Mouse (Mus musculus) embryonic fibroblast, embryonic 13.5 days (primary cell): ENCODE results near the gene Pcbp3. TPM values are rescaled to one million over a fixed set of nuclear protein-coding genes. Genes with fewer than 3 reads are reported as not detected.

Experiments
- H3K27ac ChIP-seq: 2 replicates; pipeline ENCODE4 v1.5.1; 2012; ENCODE audit warnings: low read length, control low read depth, inconsistent platforms; ENCODE audit not compliant: insufficient read depth
- H3K4me1 ChIP-seq: 2 replicates; pipeline ENCODE4 v1.6.1; 2011; ENCODE audit warnings: low read length; ENCODE audit not compliant: control insufficient read depth, insufficient read depth
- H3K4me3 ChIP-seq: 2 replicates; pipeline ENCODE4 v1.5.1; 2011; ENCODE audit warnings: mild to moderate bottlenecking, control low read depth, low read length; ENCODE audit not compliant: insufficient read depth
- CTCF ChIP-seq: IDR thresholded peaks from 2 replicates; pipeline ENCODE4 v1.5.1; 2011; ENCODE audit warnings: mild to moderate bottlenecking, control low read depth, low read length, moderate library complexity, borderline replicate concordance; ENCODE audit not compliant: insufficient read depth
- POLR2A ChIP-seq: IDR thresholded peaks from 2 replicates; pipeline ENCODE4 v1.6.1; 2011; ENCODE audit warnings: low read depth, mild to moderate bottlenecking, control low read depth, low read length, moderate library complexity
- polyA plus RNA-seq: library from polyadenylated mRNA; stranded (reverse); fragments of >200 nt; gene quantifications from 2 replicates; pipeline ENCODE4 v1.2.4, GENCODE M21; 2011; ENCODE audit warnings: low read depth; ENCODE audit not compliant: missing spikeins, insufficient read length

Pcbp3 gene
- polyA plus RNA-seq, 1 experiment, result 12.0 TPM

- no peak overlapping the region for H3K27ac ChIP-seq
- H3K4me3 ChIP-seq, result no peak overlapping the region
- no peaks in the 10 kb centered on the region for H3K4me1 ChIP-seq
- TF ChIP-seq POLR2A, result no peak
- TF ChIP-seq CTCF, result no peak
Measured at GRCm38 (mm10) chr10:76809916-76810660, 151.6 kb downstream of the Pcbp3 start.

- H3K4me1 ChIP-seq, result no peaks in the 10 kb centered on the region
- H3K27ac ChIP-seq, result no peak overlapping the region
- TF ChIP-seq POLR2A (no peak), CTCF (no peak)
- no peak overlapping the region for H3K4me3 ChIP-seq
Measured at GRCm38 (mm10) chr10:76809439-76809838, 152.2 kb downstream of the Pcbp3 start.

GRCm38 (mm10) chr10:76808446-76809400 is 153.0 kb downstream of the Pcbp3 start:
- Histone ChIP-seq H3K27ac (no peak overlapping the region), H3K4me3 (no peak overlapping the region), H3K4me1 (no peaks in the 10 kb centered on the region)
- TF ChIP-seq CTCF, result no peak
- no peak for TF ChIP-seq POLR2A

- Histone ChIP-seq H3K27ac (no peak overlapping the region), H3K4me1 (no peaks in the 10 kb centered on the region), H3K4me3 (no peak overlapping the region)
- TF ChIP-seq POLR2A (no peak), CTCF (no peak)
Measured at GRCm38 (mm10) chr10:76802500-76802885, 159.2 kb downstream of the Pcbp3 start.

- Histone ChIP-seq H3K4me3 (no peak overlapping the region), H3K27ac (no peak overlapping the region), H3K4me1 (no peaks in the 10 kb centered on the region)
- TF ChIP-seq CTCF (no peak), POLR2A (no peak)
Measured at GRCm38 (mm10) chr10:76801841-76802499, 159.7 kb downstream of the Pcbp3 start.

GRCm38 (mm10) chr10:76801237-76801641 is 160.4 kb downstream of the Pcbp3 start:
- Histone ChIP-seq H3K4me3 (no peak overlapping the region), H3K27ac (no peak overlapping the region), H3K4me1 (no peaks in the 10 kb centered on the region; the same call in 1 of the 2 replicates)
- no peak for TF ChIP-seq CTCF
- no peak for TF ChIP-seq POLR2A

- TF ChIP-seq CTCF (no peak), POLR2A (no peak)
- H3K4me3 ChIP-seq, result no peak overlapping the region
- H3K4me1 ChIP-seq, result peaks cover 3% of the 10 kb centered on the region; the same call in 1 of the 2 replicates
- H3K27ac ChIP-seq, result no peak overlapping the region
Measured at GRCm38 (mm10) chr10:76798751-76799585, 162.7 kb downstream of the Pcbp3 start.

- no peak overlapping the region for H3K27ac ChIP-seq
- no peak overlapping the region for H3K4me3 ChIP-seq
- TF ChIP-seq POLR2A (no peak), CTCF (no peak)
- H3K4me1 ChIP-seq, result peaks cover 3% of the 10 kb centered on the region; the same call in 1 of the 2 replicates
Measured at GRCm38 (mm10) chr10:76794102-76794501, 167.6 kb downstream of the Pcbp3 start.

- Histone ChIP-seq H3K27ac (no peak overlapping the region), H3K4me3 (no peak overlapping the region), H3K4me1 (peaks cover 3% of the 10 kb centered on the region; the same call in 1 of the 2 replicates)
- TF ChIP-seq POLR2A (no peak), CTCF (peak; percentile 28; the same call in 1 of the 2 replicates)
Measured at GRCm38 (mm10) chr10:76791475-76791874, 170.2 kb downstream of the Pcbp3 start.
